Mouse (Mus musculus) heart, postnatal 4 days (tissue): ENCODE results near the gene Vill. TPM values are rescaled to one million over a fixed set of nuclear protein-coding genes. Genes with fewer than 3 reads are reported as not detected.

Source experiments
- DNase-seq: peaks from one replicate; pipeline ENCODE4 v3.0.0; 2021
- total RNA-seq, 2 experiments: library from RNA; stranded (reverse); gene quantifications; 2 replicates each; pipeline ENCODE4 v1.2.3; 2021

The Vill gene
- total RNA-seq, 2 experiments from 2014 or later: 4.5 to 5.4 TPM

DNA sequence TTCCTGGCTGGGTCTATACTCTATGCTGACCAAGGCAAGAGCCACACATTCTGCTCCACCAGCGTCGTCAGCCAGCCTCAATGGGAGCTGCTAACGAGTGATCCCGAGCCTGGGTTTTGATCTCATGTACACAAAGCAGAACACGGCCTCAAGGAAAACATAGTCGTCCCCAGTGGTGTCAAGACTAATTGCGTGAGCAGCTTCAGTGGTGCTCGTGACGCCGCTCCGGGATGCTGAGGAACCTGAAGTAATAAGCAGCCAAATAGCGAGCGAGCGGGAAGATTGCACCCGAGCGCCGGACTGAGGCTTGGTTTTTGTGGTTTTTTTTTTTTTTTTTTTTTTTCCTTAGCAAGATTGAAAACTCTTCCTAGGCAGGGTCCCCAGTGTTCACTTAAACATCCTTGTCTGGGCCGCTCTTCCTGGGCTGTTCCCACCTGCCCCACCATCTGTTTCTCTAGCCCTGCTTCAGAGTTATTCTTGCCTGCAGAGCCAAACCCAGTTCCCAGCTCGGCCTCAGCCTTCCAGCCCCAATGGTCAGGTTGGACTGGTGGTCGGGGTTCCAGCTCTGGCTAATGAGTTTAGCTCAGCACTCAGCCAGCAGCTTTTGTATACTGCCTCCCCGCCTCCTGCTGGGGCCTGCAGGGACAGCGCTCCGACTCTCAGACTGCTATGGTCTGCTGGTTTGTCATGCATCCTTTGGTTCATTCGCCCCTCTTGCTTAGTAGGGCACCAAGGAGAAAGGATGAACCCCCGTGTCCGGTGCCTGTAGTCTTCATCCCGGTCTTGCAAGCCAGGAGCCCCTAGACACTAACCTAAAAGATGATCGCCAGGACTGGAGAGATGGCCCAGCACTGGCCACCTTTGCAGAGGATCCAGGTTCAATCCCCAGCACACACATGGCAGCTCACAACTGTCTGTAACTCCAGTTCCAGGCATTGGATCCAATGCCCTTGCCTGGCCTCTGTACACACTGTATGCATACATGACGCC is 17.6 kb upstream of the Vill start:
- DNase-seq: no peak

GRCm38 (mm10) chr9:119035836-119036235 is 16.7 kb upstream of the Vill start:
- DNase-seq: peak; percentile 81

DNA sequence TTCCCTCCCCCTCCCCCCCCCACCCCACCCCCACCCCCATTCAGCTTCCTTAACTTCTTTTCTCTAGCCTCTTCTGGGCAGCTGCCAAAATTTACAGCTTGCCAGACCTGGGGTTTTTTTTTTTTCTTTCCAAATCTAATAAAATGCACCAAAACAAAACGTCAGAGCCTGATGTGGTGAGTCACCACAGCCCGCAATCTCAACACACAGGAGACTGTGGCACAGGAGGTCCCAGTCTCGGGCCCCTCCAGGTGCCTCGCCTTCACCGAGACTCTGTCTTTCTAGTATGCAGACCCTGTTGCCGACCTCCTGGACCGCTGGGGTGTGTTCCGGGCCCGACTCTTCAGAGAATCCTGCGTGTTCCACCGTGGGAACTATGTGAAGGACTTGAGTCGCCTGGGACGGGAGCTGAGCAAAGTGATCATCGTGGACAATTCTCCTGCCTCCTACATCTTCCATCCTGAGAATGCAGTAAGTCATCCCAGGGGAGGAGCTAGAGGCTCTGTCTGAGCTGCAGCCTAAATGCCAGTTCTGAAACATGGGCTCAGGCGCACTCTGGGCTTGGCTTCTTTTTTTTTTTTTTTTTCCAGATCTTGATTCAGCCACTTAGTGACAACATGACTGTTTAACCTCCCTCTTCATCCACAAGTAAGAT is 15.4 kb upstream of the Vill start:
- DNase-seq: peak; percentile 45

DNA sequence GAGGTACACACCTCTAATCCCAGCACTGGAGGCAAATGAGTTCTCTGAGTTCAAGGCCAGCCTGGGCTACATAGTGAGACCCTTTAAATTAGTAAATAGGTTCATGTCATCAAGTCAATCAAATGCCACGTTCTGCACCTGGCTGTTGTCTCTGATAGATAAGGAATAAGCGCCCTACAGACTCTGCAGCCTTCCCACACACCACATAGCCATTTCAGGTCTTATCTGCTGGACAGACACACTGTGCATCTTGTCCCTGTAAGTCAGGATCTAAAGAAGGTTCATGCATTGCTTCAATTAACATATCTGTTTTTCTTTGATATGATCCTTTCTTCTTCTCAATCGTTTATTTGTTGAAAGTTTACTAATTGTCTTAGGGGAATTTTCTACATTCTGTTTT is 14.0 kb upstream of the Vill start:
- DNase-seq: no peak

- DNase-seq: no peak
Measured at GRCm38 (mm10) chr9:119040101-119040775, 12.3 kb upstream of the Vill start.

- no peak for DNase-seq
Measured at GRCm38 (mm10) chr9:119048182-119048903, 4.2 kb upstream of the Vill start.

DNA sequence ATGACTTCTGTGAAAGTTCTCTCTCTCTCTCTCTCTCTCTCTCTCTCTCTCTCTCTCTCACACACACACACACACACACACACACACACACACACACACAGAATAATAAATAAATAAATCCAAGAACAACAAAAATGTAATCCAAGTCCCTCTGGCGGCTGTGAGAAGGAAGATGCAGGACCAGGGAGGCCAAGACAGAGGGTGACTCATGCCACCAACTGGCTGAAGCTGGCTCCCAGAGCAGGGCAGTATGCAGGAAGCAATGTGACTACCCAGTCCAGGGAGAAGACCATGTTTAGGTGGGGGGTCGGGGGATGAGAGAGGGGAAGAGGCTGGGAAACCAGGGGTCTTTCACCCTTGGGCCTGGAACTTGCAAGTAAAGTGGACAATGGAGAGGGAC is 1.4 kb upstream of the Vill start:
- no peak for DNase-seq

DNA sequence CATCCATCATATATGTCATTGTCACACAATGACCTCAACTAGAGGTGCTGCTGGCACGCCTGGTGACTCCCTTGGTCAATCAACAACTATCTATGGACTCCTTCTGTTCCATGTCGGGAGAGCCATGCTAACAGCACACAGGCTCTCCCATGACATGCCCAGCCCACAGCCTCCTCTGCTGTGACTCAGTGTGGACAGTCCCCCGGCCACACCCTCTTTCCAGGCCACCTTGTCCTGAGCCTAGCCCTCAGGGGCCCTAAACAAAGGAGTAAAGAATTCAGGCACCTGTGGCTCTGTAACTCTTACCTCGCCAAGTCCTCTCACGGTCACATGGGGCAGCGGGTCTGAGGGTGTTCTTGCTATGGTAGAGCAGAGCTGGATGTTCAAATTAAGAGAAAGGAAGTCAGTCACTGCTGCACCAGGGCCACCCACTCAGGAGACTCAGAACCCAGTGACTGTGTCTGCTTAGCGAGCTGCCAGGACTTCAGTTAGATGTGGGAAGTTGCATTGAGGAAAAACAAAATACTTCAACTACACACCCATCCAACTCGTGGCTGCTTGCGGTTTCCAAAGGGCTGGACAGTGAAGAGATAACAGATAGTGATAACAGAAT is 1.5 kb downstream of the Vill start:
- DNase-seq: no peak

DNA sequence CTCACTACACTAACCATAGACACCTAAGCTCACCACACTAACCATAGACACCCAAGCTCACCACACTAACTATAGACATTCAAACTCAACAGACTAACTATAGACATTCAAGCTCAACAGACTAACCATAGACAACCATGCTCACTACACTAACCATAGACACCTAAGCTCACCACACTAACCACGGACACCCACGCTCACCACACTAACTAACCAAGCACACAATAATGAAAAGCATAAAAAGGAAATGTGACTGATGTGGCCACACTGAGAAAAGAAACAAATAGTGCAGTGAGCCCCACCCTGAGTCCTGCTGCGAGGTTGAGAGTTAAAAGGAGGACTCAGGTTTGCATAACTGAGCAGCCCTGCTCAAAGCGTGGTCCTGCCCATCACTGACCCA is 2.8 kb downstream of the Vill start:
- DNase-seq: no peak

GRCm38 (mm10) chr9:119058245-119058644 is 5.7 kb downstream of the Vill start:
- no peak for DNase-seq

GRCm38 (mm10) chr9:119060701-119061100 is 8.1 kb downstream of the Vill start:
- no peak for DNase-seq

DNA sequence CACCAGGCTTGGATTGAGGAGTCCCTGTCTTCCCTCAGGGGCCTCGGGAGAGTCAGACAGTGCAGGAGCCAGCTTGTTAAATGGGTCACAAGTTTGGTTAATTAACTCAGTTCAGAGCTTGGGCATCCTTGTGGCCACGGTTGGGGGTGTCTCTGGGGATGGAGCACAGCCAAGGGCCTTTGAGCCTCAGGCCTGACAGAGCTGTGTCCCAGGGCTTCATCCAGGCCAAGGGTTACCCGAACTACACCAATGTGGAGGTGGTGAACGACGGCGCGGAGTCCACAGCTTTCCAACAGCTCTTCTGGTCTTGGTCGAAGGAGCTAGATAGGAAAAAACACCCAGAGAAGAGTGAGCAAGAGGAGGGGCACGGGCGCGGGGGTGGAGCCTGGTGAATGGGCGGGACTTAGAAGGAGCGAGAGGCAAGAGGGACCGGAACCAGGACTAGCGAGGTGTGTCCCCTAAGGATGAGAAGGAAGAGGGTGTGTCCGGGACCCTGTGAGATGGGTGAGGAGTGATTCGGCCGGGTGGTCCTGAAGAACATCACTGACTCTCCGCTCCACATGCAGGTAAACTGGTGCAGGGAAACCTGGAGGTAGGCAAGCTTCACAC is 10.6 kb downstream of the Vill start:
- no peak for DNase-seq

GRCm38 (mm10) chr9:119064296-119064695 is 11.7 kb downstream of the Vill start:
- DNase-seq: no peak

DNA sequence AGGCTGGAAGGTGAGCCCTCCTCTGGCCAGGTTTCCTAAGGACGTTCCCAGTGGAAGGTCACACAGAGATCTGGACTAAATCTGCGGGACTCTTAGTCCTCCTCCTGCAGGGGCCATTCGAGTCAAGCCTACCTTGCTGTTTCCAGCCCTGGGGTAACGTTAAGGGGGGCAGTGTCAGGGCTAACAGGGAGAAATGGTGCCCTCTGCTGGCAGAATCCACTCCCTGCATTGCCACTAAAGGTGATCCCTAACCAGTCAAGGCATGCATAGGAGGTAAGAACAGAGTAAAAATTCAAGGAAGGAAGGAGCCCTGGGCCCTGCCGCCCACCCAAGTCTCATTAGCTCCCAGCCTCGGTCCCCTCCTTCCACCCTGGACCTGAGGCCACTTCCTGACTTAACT is 15.0 kb downstream of the Vill start:
- peak; percentile 89 for DNase-seq

DNA sequence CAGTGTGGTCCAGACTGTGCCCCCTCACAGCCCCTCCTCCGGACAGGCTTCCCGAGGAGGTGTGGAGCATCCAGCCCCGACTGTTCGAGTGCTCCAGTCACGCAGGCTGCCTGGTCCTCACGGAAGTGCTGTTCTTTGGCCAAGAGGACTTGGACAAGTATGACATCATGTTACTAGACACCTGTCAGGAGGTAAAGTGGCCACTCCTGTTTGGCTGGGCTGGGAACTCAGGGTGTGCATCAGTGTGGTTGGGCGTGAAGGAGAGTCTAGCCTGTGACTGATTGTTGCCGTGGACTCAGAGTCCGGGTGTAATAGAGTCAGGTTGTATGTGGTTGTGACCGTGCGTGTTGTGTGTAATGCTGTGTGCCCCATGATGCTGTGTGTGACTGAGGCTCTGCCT is 15.7 kb downstream of the Vill start:
- DNase-seq: no peak

DNA sequence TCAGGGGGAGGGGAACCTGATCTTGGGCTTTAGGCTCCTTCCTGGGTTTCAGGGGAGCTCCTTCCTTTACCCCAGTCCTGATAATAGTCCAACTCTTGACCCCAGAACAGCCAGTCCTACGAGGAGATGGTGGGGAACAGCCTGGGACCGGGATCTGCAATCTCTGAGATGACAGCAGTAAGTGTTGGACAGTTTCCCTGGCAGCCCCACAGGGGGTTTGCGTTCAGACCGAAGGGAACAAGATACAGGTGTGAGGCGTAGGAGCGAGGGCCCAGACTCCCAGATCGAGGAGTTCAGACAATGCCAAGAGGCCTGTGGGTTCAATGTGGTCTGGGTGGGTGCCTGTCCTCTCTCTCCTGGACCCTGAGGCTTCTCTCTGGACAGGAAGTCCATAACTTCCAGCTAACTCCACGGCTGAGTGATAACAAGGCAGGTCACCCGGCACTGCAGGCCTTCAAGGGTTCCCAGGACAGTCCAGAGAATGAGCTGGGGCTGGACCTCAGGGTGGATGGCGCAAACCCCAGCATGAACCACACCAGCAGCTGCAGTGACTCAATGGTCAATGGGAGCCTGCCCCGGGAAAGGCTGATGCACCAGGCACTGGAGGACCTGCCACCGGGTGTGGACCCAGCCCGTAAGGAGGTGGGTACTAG is 17.7 kb downstream of the Vill start:
- DNase-seq: no peak

- peak; percentile 9 for DNase-seq
Measured at GRCm38 (mm10) chr9:119071786-119072185, 19.2 kb downstream of the Vill start.

DNA sequence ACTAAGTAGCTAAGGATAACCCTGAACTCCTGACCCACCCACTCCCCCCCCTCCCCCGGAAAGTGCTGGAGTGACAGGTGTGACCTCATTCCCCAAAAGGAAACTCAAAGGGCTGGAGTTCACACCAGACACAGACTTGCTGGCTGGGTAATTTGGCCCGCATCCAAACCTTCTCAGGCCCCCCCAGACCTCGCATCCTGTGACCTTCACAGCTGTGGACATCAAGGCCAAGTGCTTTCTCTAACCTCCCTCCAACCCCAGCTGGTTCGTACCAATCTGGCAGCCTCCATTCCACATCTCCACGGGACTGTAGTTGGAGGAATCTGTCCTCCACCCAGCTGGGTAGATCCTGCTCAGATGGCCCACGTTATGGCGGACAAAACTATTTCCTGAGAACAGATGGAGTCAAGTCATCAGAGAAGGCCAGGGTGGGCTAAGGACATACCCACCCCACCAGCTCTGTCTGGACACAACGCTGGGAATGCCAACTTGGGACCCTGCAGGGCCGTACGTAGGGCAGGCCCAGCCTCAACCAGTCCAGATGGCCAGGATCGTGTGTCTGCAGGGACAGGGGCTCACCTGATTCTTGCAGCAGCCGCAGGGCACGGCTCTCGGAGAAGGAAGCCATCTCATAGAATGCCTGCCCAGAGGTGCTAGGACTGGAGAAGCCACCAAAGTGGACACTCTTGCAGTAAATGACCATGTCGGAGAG is 20.8 kb downstream of the Vill start:
- peak; percentile 58 for DNase-seq

DNA sequence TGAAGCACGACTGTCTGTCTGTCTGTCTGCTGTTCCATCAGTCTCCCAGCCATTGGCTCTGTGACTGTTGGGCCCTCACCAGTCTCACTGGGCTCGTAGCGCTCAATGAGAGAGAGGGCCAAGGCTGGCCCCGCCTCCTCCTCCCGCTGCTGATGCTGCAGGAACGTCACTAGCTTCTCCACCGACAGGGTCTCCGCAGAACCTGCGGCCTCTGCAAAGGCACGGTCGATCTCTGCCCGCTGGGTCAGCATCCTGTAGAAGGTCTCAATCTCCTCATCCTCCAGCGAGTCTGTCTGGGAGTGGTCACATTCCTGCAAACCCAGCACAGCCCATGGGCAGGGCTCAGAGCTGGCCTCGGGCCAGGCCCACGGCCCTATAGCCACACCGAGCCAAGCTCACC is 23.1 kb downstream of the Vill start:
- no peak for DNase-seq

DNA sequence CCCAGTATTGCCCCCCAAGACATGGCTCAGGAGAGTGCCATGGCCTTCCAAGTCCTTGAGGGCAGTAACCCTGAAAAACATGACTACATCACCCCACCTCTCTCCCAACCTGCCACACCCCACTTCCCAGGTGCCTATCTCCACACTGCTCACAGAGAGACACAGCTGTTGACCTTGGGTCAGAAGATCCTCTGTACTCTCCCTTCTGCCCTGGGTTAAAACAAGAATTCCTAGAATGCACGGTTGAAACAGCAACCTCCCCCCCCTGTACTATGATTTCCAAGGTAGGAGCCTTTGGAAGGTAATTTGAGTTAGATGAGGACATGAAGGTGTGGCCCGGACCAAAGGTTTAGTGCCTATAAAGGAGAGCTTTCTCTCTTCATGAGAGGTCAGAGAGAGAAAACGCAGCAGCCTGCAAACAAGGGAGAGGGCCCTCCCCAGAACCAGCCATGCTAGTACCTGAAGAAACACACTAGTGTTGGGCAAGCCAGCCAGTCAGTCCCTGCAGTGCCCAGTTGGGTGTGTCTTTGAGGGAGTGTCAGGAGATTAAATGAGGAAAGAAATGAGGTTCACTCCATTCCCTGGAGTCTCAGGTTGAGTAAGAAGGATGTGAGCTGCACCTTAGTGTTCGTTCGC is 27.6 kb downstream of the Vill start:
- DNase-seq: no peak
